Mouse (Mus musculus) C2C12 (cell line): Measurements from ENCODE around the gene Fbxl17. TPM values are rescaled to one million over a fixed set of nuclear protein-coding genes. Genes with fewer than 3 reads are reported as not detected.

Source experiments
- H3K27me3 ChIP-seq: one replicate; pipeline ENCODE4 v1.6.1; 2011; ENCODE audit not compliant: control insufficient read depth, insufficient read depth, insufficient read length
- H3K36me3 ChIP-seq: one replicate; pipeline ENCODE4 v1.6.1; 2011; ENCODE audit not compliant: control insufficient read depth, insufficient read depth
- H3K4me3 ChIP-seq: one replicate; pipeline ENCODE4 v1.5.1; 2011; ENCODE audit warnings: mild to moderate bottlenecking, control low read depth; ENCODE audit not compliant: poor library complexity, insufficient read depth, severe bottlenecking
- H3K79me2 ChIP-seq: one replicate; pipeline ENCODE4 v1.6.1; 2011; ENCODE audit not compliant: control insufficient read depth, insufficient read depth
- H3K79me3 ChIP-seq: one replicate; pipeline ENCODE4 v1.6.1; 2011; ENCODE audit warnings: low read depth, control low read depth
- H3ac ChIP-seq: one replicate; pipeline ENCODE3; 2011; ENCODE audit warnings: low read depth; ENCODE audit not compliant: control insufficient read depth, insufficient read length
- CEBPB ChIP-seq: IDR thresholded peaks from one replicate; pipeline ENCODE4 v1.6.1; 2011; ENCODE audit warnings: low read depth, mild to moderate bottlenecking, control low read depth, moderate library complexity
- CTCF ChIP-seq: IDR thresholded peaks from one replicate; pipeline ENCODE4 v1.5.1; 2011; ENCODE audit not compliant: control insufficient read depth, insufficient read depth, insufficient read length
- FOSL1 ChIP-seq: IDR thresholded peaks from one replicate; pipeline ENCODE4 v1.8.0; 2011; ENCODE audit warnings: mild to moderate bottlenecking, low read length; ENCODE audit not compliant: poor library complexity, insufficient read depth, severe bottlenecking
- MAX ChIP-seq: IDR thresholded peaks from one replicate; pipeline ENCODE4 v1.6.1; 2011; ENCODE audit warnings: mild to moderate bottlenecking, control low read depth
- MYOD1 ChIP-seq: IDR thresholded peaks from one replicate; pipeline ENCODE4 v1.6.1; 2011; ENCODE audit warnings: low read depth; ENCODE audit not compliant: control insufficient read depth, insufficient read length
- MYOG ChIP-seq: IDR thresholded peaks from one replicate; pipeline ENCODE4 v1.6.1; 2011; ENCODE audit not compliant: control insufficient read depth, insufficient read length; ENCODE audit errors: extremely low read depth
- USF1 ChIP-seq: IDR thresholded peaks from one replicate; pipeline ENCODE4 v1.6.1; 2011; ENCODE audit warnings: low read depth, mild to moderate bottlenecking, control low read depth, moderate library complexity
- polyA plus RNA-seq: library from polyadenylated mRNA; unstranded; fragments of >200 nt; fragmentation: generic; extraction: Trizol; gene quantifications from one replicate; pipeline ENCODE4 v1.2.1, GENCODE M21; 2012; ENCODE audit warnings: missing spikeins

Gene Fbxl17
- polyA plus RNA-seq, 1 experiment = 6.3 TPM

GRCm38 (mm10) chr17:63451311-63452006 is 48.4 kb downstream of the Fbxl17 start:
- Histone ChIP-seq H3K36me3 (no peaks in the 10 kb centered on the region), H3ac (no peak overlapping the region), H3K79me2 (no peaks in the 10 kb centered on the region), H3K79me3 (no peaks in the 10 kb centered on the region), H3K27me3 (no peaks in the 10 kb centered on the region), H3K4me3 (no peak overlapping the region)
- no peak for TF ChIP-seq MYOG
- TF ChIP-seq MYOD1 = no peak
- TF ChIP-seq CEBPB = no peak
- TF ChIP-seq CTCF = no peak
- TF ChIP-seq MAX = no peak
- no peak for TF ChIP-seq USF1
- TF ChIP-seq FOSL1 = no peak

- Histone ChIP-seq H3K4me3 (no peak overlapping the region), H3ac (no peak overlapping the region), H3K27me3 (no peaks in the 10 kb centered on the region), H3K79me3 (no peaks in the 10 kb centered on the region), H3K36me3 (no peaks in the 10 kb centered on the region), H3K79me2 (no peaks in the 10 kb centered on the region)
- TF ChIP-seq MYOG = no peak
- TF ChIP-seq USF1 = no peak
- no peak for TF ChIP-seq MAX
- no peak for TF ChIP-seq MYOD1
- no peak for TF ChIP-seq CTCF
- no peak for TF ChIP-seq FOSL1
- TF ChIP-seq CEBPB = no peak
These were observed 52.1 kb downstream of the Fbxl17 start for GRCm38 (mm10) chr17:63447691-63448090.

- no peaks in the 10 kb centered on the region for H3K36me3 ChIP-seq
- no peaks in the 10 kb centered on the region for H3K27me3 ChIP-seq
- no peak overlapping the region for H3ac ChIP-seq
- H3K4me3 ChIP-seq = no peak overlapping the region
- no peak for TF ChIP-seq CEBPB
- no peaks in the 10 kb centered on the region for H3K79me2 ChIP-seq
- no peaks in the 10 kb centered on the region for H3K79me3 ChIP-seq
These were observed 52.7 kb downstream of the Fbxl17 start for GRCm38 (mm10) chr17:63446971-63447679.

GRCm38 (mm10) chr17:63445212-63445611 is 54.6 kb downstream of the Fbxl17 start:
- no peaks in the 10 kb centered on the region for H3K36me3 ChIP-seq
- H3K4me3 ChIP-seq = no peak overlapping the region
- no peaks in the 10 kb centered on the region for H3K79me2 ChIP-seq
- no peak overlapping the region for H3ac ChIP-seq
- no peaks in the 10 kb centered on the region for H3K27me3 ChIP-seq
- TF ChIP-seq FOSL1 (no peak), MYOD1 (no peak), CEBPB (no peak), MAX (no peak), MYOG (no peak), USF1 (no peak), CTCF (no peak)
- no peaks in the 10 kb centered on the region for H3K79me3 ChIP-seq

GRCm38 (mm10) chr17:63437424-63437823 is 62.4 kb downstream of the Fbxl17 start:
- H3K4me3 ChIP-seq = no peak overlapping the region

GRCm38 (mm10) chr17:63434081-63434480 is 65.7 kb downstream of the Fbxl17 start:
- H3K4me3 ChIP-seq = no peak overlapping the region
- peaks cover 3% of the 10 kb centered on the region for H3K79me3 ChIP-seq
- no peak for TF ChIP-seq USF1
- TF ChIP-seq CTCF = no peak
- no peak for TF ChIP-seq FOSL1
- TF ChIP-seq MAX = no peak
- no peak for TF ChIP-seq MYOD1
- no peak for TF ChIP-seq MYOG
- TF ChIP-seq CEBPB = no peak
- no peak overlapping the region for H3ac ChIP-seq
- H3K79me2 ChIP-seq = no peaks in the 10 kb centered on the region
- no peaks in the 10 kb centered on the region for H3K27me3 ChIP-seq
- no peaks in the 10 kb centered on the region for H3K36me3 ChIP-seq

More at GRCm38 (mm10) chr17:63437424-63437823, 62.4 kb downstream of the Fbxl17 start:
- Histone ChIP-seq H3ac (no peak overlapping the region), H3K79me2 (no peaks in the 10 kb centered on the region), H3K27me3 (no peaks in the 10 kb centered on the region), H3K79me3 (peaks cover 3% of the 10 kb centered on the region), H3K36me3 (no peaks in the 10 kb centered on the region)
- TF ChIP-seq MAX (no peak), FOSL1 (no peak), MYOD1 (no peak)
